Mouse (Mus musculus) induced T-regulatory cell, adult 2 months (primary cell): ENCODE results near the gene Igdcc3.

Experiments used
- DNase-seq: peaks from one replicate; pipeline ENCODE4 v3.0.0-alpha.2; 2012; ENCODE audit warnings: low read depth

Igdcc3 gene

GRCm38 (mm10) chr9:65141306-65141975 lies 452 bp downstream of the Igdcc3 start:
- DNase-seq, result peak; percentile 29

- no peak for DNase-seq
These were observed 958 bp downstream of the Igdcc3 start for GRCm38 (mm10) chr9:65141976-65142318.

GRCm38 (mm10) chr9:65142399-65142798 lies 1.4 kb downstream of the Igdcc3 start:
- no peak for DNase-seq

GRCm38 (mm10) chr9:65146001-65146400 lies 5.0 kb downstream of the Igdcc3 start:
- no peak for DNase-seq

- no peak for DNase-seq
These were observed 7.5 kb downstream of the Igdcc3 start for GRCm38 (mm10) chr9:65148507-65148906.

GRCm38 (mm10) chr9:65152711-65153330 lies 11.8 kb downstream of the Igdcc3 start:
- no peak for DNase-seq

- no peak for DNase-seq
These were observed 12.3 kb downstream of the Igdcc3 start for GRCm38 (mm10) chr9:65153331-65153711.

- no peak for DNase-seq
These were observed 13.9 kb downstream of the Igdcc3 start for GRCm38 (mm10) chr9:65154692-65155455.

- no peak for DNase-seq
These were observed 15.6 kb downstream of the Igdcc3 start for GRCm38 (mm10) chr9:65156604-65157003.

- DNase-seq, result no peak
These were observed 16.6 kb downstream of the Igdcc3 start for GRCm38 (mm10) chr9:65157631-65158030.

GRCm38 (mm10) chr9:65161188-65161587 lies 20.2 kb downstream of the Igdcc3 start:
- DNase-seq, result no peak

GRCm38 (mm10) chr9:65161881-65162280 lies 20.9 kb downstream of the Igdcc3 start:
- no peak for DNase-seq

GRCm38 (mm10) chr9:65162711-65163639 lies 22.0 kb downstream of the Igdcc3 start:
- DNase-seq, result no peak

- peak; percentile 51 for DNase-seq
These were observed 23.9 kb downstream of the Igdcc3 start for GRCm38 (mm10) chr9:65164870-65165269.

GRCm38 (mm10) chr9:65166386-65166785 lies 25.4 kb downstream of the Igdcc3 start:
- DNase-seq, result no peak

GRCm38 (mm10) chr9:65168534-65168933 lies 27.5 kb downstream of the Igdcc3 start:
- DNase-seq, result no peak

- DNase-seq, result no peak
These were observed 28.0 kb downstream of the Igdcc3 start for GRCm38 (mm10) chr9:65168952-65169351.

GRCm38 (mm10) chr9:65172654-65173053 lies 31.7 kb downstream of the Igdcc3 start:
- no peak for DNase-seq

GRCm38 (mm10) chr9:65175234-65175938 lies 34.4 kb downstream of the Igdcc3 start:
- no peak for DNase-seq

GRCm38 (mm10) chr9:65175939-65176871 lies 35.2 kb downstream of the Igdcc3 start:
- DNase-seq, result no peak
